Mouse (Mus musculus): ENCODE results near the gene Pip5k1a. TPM values are rescaled to one million over a fixed set of nuclear protein-coding genes. Genes with fewer than 3 reads are reported as not detected.

Gene Pip5k1a
- polyA plus RNA-seq, 1 experiment from 2014 or later = 12.8 TPM

DNA sequence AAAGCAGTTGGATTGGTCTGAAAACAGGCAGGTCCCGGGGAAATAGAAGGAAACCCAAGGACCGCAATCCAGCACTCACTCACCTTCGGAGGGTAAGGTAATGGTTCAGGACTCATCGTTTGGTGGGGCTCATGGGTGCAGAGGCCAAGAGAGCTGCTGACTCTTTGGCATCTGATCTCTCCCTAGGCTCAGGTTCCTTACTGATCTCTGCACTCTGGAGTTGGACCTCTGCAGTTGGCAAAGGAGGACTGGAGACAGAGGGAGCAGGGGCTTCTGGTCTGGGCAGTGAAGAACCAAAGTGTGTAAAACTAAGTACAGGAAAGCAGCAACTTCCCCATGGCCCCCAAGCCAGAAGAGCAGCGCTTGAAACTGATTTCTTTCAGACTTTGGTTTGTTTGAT is 23.4 kb upstream of the Pip5k1a start:
- Histone ChIP-seq H3K9ac (ENCODE audit: low read depth, low read length) (no peak overlapping the region), H3K4me3 (ENCODE audit: low read depth, low read length) (no peak overlapping the region), H3K27me3 (replicated peaks; ENCODE audit: control insufficient read depth, insufficient read depth, low read length) (no peaks in the 10 kb centered on the region), H3K4me2 (no peak overlapping the region), H3K36me3 (ENCODE audit: control insufficient read depth, insufficient read depth, low read length) (no peaks in the 10 kb centered on the region; the same call in 1 of the 2 replicates), H3K9me3 (ENCODE audit: control insufficient read depth, low read length) (no peaks in the 10 kb centered on the region), H3K27ac (ENCODE audit: low read depth, low read length) (no peak overlapping the region), H3K4me1 (replicated peaks; ENCODE audit: control insufficient read depth, insufficient read depth, low read length) (peaks cover 5% of the 10 kb centered on the region)
- no peak for ATAC-seq (replicated peaks; ENCODE audit: low FRiP score)
- 74% methylated on average over 5 of the region's 5 CpGs for WGBS
- DNase-seq (ENCODE audit: low spot score) = no peak

DNA sequence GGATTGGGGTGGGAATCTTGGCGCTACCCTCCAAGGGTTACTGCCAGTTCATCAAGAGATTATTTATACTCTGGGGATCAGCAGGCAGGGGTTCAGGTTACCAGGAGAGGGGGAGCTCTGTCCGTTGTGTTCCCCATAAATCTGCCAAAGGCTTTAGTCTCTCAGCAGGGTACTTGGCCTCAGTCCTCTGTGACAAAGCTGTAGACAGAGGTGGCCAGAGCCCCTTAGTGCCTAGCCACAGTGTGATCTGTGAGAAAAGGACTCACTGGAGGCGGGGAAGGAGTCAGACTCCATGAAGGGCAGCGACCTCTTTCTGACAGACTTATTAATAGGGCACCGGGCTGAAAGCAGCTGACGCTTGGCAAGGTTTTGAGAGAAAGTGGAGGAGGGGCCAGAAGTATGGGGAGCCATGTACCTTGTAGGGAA is 22.5 kb upstream of the Pip5k1a start:
- Histone ChIP-seq H3K4me3 (ENCODE audit: low read depth, low read length) (no peak overlapping the region), H3K4me1 (replicated peaks; ENCODE audit: control insufficient read depth, insufficient read depth, low read length) (peaks cover 3% of the 10 kb centered on the region; the same call in 1 of the 2 replicates), H3K27me3 (replicated peaks; ENCODE audit: control insufficient read depth, insufficient read depth, low read length) (no peaks in the 10 kb centered on the region), H3K36me3 (ENCODE audit: control insufficient read depth, insufficient read depth, low read length) (no peaks in the 10 kb centered on the region; the same call in 1 of the 2 replicates), H3K27ac (ENCODE audit: low read depth, low read length) (no peak overlapping the region), H3K9me3 (ENCODE audit: control insufficient read depth, low read length) (no peaks in the 10 kb centered on the region), H3K9ac (ENCODE audit: low read depth, low read length) (no peak overlapping the region), H3K4me2 (no peak overlapping the region)
- DNase-seq (ENCODE audit: low spot score) (no peak), ATAC-seq (replicated peaks; ENCODE audit: low FRiP score) (no peak)
- WGBS = 61% methylated on average over 6 of the region's 6 CpGs

DNA sequence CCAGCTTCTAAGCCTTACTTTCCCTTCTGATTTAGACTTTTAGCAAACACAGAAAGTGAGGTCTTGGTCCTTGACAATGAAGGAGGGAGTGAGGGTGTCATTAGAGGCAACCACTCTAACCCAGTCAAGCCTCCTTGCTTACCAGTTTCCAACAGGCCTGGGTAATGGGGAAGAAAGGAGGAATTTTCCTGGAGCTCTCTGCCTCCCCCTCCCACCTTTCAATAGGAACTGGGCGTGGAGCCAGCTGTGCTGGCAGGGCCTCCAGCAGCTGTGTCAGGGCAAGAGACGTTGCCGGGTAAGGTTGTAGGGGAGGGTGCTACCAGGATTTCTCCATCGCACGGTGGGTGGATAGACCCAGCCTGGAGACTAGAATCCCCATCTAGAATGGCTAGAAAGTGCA is 18.2 kb upstream of the Pip5k1a start:
- WGBS = 61% methylated on average over 5 of the region's 5 CpGs
- no peak overlapping the region for H3K4me3 ChIP-seq (ENCODE audit: low read depth, low read length)
- H3K27ac ChIP-seq (ENCODE audit: low read depth, low read length) = no peak overlapping the region
- H3K4me2 ChIP-seq = no peak overlapping the region
- ATAC-seq (replicated peaks; ENCODE audit: low FRiP score) (no peak), DNase-seq (ENCODE audit: low spot score) (no peak)
- H3K36me3 ChIP-seq (ENCODE audit: control insufficient read depth, insufficient read depth, low read length) = peaks cover 21% of the 10 kb centered on the region
- H3K9ac ChIP-seq (ENCODE audit: low read depth, low read length) = no peak overlapping the region
- H3K9me3 ChIP-seq (ENCODE audit: control insufficient read depth, low read length) = no peaks in the 10 kb centered on the region
- no peaks in the 10 kb centered on the region for H3K4me1 ChIP-seq (replicated peaks; ENCODE audit: control insufficient read depth, insufficient read depth, low read length)
- H3K27me3 ChIP-seq (replicated peaks; ENCODE audit: control insufficient read depth, insufficient read depth, low read length) = no peaks in the 10 kb centered on the region

DNA sequence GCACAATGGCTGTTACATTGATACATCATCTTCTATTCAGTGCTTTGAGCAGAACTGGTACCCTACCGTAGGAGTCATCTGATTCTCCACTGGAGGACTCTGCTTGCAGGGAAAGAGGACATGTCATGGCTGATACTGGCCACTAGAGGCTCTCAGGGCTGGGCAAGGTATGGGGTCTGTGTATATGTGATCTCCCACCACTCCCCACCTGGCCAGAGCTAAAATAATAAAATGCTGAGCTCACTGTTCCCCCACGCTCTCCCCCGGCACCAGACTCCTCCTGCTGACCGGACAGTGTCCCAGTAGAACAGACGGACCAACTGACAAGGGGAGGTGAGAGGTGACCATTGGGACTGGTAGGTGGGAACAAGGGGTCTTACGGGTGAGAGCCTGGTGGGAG is 17.5 kb upstream of the Pip5k1a start, which contains the start of gene Tmod4:
Gene Tmod4, plus strand, starts transcription at position 231 of the 400 bp plus-strand sequence.
- Histone ChIP-seq H3K4me1 (replicated peaks; ENCODE audit: control insufficient read depth, insufficient read depth, low read length) (no peaks in the 10 kb centered on the region), H3K27ac (ENCODE audit: low read depth, low read length) (no peak within 1 kb of the TSS), H3K4me2 (no peak within 1 kb of the TSS), H3K4me3 (ENCODE audit: low read depth, low read length) (no peak within 1 kb of the TSS), H3K9ac (ENCODE audit: low read depth, low read length) (no peak within 1 kb of the TSS), H3K27me3 (replicated peaks; ENCODE audit: control insufficient read depth, insufficient read depth, low read length) (no peaks in the 10 kb centered on the region), H3K9me3 (ENCODE audit: control insufficient read depth, low read length) (no peaks in the 10 kb centered on the region), H3K36me3 (ENCODE audit: control insufficient read depth, insufficient read depth, low read length) (peaks cover 27% of the 10 kb centered on the region)
- 0 out of 2 replicates have a peak, but pooled peaks have one; percentile 26 for ATAC-seq (replicated peaks; ENCODE audit: low FRiP score)
- 65% methylated on average over 6 of the region's 6 CpGs for WGBS
- no peak for DNase-seq (ENCODE audit: low spot score)

DNA sequence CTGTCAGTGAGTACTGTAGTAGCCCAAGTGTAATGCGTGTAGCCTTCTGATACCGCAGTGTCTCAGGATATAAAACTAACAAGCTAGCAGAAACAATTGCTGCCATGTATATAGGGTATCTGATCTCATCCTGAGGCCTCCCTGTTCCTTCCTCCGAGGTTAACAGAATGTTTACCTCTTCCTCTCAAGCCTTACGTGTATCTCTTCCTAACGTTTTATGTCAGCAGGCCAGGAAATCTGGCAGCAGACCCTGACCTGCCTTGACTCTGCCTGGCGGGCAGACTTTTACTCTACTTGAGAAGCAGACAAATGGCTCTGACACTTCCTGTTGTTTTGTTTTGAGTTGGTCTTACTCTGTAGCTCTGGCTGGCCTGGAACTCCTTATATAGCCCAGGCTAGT is 14.8 kb upstream of the Pip5k1a start:
- Histone ChIP-seq H3K9ac (ENCODE audit: low read depth, low read length) (no peak overlapping the region), H3K4me1 (replicated peaks; ENCODE audit: control insufficient read depth, insufficient read depth, low read length) (no peaks in the 10 kb centered on the region), H3K4me3 (ENCODE audit: low read depth, low read length) (no peak overlapping the region), H3K4me2 (no peak overlapping the region), H3K36me3 (ENCODE audit: control insufficient read depth, insufficient read depth, low read length) (peaks cover 37% of the 10 kb centered on the region), H3K9me3 (ENCODE audit: control insufficient read depth, low read length) (no peaks in the 10 kb centered on the region), H3K27me3 (replicated peaks; ENCODE audit: control insufficient read depth, insufficient read depth, low read length) (no peaks in the 10 kb centered on the region), H3K27ac (ENCODE audit: low read depth, low read length) (no peak overlapping the region; the same call in 1 of the 2 replicates)
- DNase-seq (ENCODE audit: low spot score) (no peak), ATAC-seq (replicated peaks; ENCODE audit: low FRiP score) (no peak; the same call in 1 of the 2 replicates)
- WGBS = 67% methylated on average over 6 of the region's 6 CpGs

DNA sequence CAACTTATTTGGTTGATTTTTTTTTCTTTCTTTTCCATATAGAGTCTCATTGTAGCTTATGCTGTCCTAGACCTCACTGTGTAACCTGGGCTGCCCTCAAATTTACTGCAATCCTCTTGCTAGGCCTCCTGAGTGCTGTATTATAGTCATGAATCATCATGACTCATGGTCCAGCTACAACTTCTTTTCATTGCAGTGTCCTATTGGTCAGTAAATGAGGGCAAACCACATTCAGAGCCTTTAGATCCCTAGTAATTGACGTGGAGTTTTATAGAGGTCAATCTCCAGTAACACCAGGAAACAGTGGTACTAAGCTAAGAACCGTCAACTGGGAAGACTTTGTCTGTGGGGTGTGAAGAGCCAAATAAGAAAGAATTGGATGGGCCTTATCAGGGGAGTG is 11.0 kb upstream of the Pip5k1a start:
- Histone ChIP-seq H3K4me2 (no peak overlapping the region), H3K4me1 (replicated peaks; ENCODE audit: control insufficient read depth, insufficient read depth, low read length) (no peaks in the 10 kb centered on the region; the same call in 1 of the 2 replicates), H3K9ac (ENCODE audit: low read depth, low read length) (no peak overlapping the region), H3K36me3 (ENCODE audit: control insufficient read depth, insufficient read depth, low read length) (peaks cover 45% of the 10 kb centered on the region), H3K27me3 (replicated peaks; ENCODE audit: control insufficient read depth, insufficient read depth, low read length) (no peaks in the 10 kb centered on the region), H3K4me3 (ENCODE audit: low read depth, low read length) (no peak overlapping the region), H3K9me3 (ENCODE audit: control insufficient read depth, low read length) (no peaks in the 10 kb centered on the region), H3K27ac (ENCODE audit: low read depth, low read length) (no peak overlapping the region)
- ATAC-seq (replicated peaks; ENCODE audit: low FRiP score) (no peak), DNase-seq (ENCODE audit: low spot score) (no peak)
- 91% methylated on average over 2 of the region's 2 CpGs for WGBS

DNA sequence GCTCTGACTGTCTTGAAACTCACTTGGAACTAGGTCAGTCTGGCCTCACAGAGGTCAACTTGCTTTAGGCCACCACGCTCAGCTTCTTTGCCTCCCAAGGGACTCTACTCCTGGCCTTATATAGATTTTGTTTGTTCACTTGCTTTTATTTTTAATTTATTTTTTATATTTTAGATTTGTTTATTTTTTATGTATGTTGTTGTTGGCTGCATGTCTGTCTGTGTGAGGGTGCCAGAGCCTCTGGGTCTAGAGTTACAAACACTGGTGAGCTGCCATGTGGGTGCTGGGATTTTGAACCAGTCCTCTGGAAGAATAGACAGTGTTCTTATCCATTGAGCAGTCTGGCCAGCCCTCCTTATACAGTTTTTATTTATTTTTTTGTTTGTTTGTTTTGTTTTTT is 6.0 kb upstream of the Pip5k1a start:
- ATAC-seq (replicated peaks; ENCODE audit: low FRiP score) (no peak), DNase-seq (ENCODE audit: low spot score) (no peak)
- peaks cover 8% of the 10 kb centered on the region for H3K4me1 ChIP-seq (replicated peaks; ENCODE audit: control insufficient read depth, insufficient read depth, low read length)
- 90% methylated on average over 1 of the region's 1 CpGs for WGBS
- H3K27me3 ChIP-seq (replicated peaks; ENCODE audit: control insufficient read depth, insufficient read depth, low read length) = no peaks in the 10 kb centered on the region
- H3K9ac ChIP-seq (ENCODE audit: low read depth, low read length) = no peak overlapping the region
- no peaks in the 10 kb centered on the region for H3K9me3 ChIP-seq (ENCODE audit: control insufficient read depth, low read length)
- peak overlapping the region; percentile 67 for H3K4me2 ChIP-seq
- peaks cover 9% of the 10 kb centered on the region; the same call in 1 of the 2 replicates for H3K36me3 ChIP-seq (ENCODE audit: control insufficient read depth, insufficient read depth, low read length)
- no peak overlapping the region for H3K4me3 ChIP-seq (ENCODE audit: low read depth, low read length)
- H3K27ac ChIP-seq (ENCODE audit: low read depth, low read length) = no peak overlapping the region

DNA sequence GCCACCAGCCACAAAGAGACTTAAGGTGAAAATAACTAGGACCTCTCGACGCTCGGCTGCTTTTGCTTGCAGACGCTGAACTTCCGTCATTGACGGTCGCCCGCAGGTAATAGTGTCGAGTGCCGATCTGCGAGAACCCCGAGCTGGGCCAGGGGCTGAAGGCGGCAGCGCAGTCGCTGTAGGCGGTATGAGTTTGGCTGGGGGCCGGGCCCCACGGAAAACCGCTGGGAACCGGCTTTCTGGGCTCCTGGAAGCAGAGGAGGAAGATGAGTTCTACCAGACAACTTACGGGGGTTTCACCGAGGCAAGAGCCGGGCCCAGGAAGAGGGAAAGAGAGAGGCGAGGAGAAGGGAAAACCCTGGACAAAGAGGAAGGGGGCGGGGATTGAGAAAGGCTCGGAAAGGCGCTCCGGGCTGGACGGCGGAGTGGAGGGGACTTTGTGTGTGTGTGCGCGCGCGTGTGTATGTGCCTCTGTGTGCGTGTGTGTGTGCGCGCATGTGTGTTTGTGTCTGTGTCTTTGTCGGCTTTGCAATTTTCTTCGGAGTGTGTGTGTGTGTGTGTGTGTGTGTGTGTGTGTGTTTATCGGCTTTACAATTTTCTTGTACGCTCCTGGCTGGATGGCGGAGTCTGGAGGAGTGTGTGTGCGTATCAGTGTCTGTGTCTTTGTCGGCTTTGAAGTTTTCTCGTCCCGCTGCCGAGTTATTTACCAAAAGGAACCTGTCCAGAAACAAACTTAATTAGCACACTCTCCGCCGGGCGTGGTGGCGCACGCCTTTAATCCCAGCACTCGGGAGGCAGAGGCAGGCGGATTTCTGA is 4.4 kb upstream of the Pip5k1a start, which contains the start of gene Vps72:
Gene Vps72, plus strand, starts transcription at position 112 of the 816 bp plus-strand sequence.
- no peaks in the 10 kb centered on the region for H3K9me3 ChIP-seq (ENCODE audit: control insufficient read depth, low read length)
- WGBS = under 1% methylated on average over 53 of the region's 54 CpGs
- peaks cover 7% of the 10 kb centered on the region; the same call in 1 of the 2 replicates for H3K36me3 ChIP-seq (ENCODE audit: control insufficient read depth, insufficient read depth, low read length)
- peak within 1 kb of the TSS; percentile 97 for H3K27ac ChIP-seq (ENCODE audit: low read depth, low read length)
- peak within 1 kb of the TSS; percentile 67 for H3K4me2 ChIP-seq
- H3K4me1 ChIP-seq (replicated peaks; ENCODE audit: control insufficient read depth, insufficient read depth, low read length) = peaks cover 8% of the 10 kb centered on the region
- ATAC-seq (replicated peaks; ENCODE audit: low FRiP score) (peak; percentile 75), DNase-seq (ENCODE audit: low spot score) (peak; percentile 88)
- no peaks in the 10 kb centered on the region for H3K27me3 ChIP-seq (replicated peaks; ENCODE audit: control insufficient read depth, insufficient read depth, low read length)
- peak within 1 kb of the TSS; percentile 88 for H3K9ac ChIP-seq (ENCODE audit: low read depth, low read length)
- H3K4me3 ChIP-seq (ENCODE audit: low read depth, low read length) = peak within 1 kb of the TSS; percentile 85

DNA sequence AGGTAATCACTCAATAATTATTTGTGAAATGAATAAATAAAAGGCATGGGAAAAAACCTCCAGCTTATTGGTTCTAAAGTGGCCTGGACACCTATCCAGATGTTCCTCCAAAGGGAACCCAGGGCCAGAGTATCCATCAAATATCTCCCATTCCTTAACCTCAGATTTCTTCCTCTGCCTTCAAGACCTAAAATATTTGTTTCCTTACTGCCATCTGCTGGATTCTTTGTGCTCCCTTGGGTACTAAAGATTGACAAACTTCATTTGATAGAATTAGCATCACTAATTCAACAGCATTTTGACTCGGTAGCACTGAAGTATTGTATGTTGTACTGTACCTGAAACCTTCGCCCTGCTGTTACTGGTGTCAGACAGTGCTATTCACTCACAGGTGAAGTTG is 1.2 kb upstream of the Pip5k1a start:
- ATAC-seq (replicated peaks; ENCODE audit: low FRiP score) (no peak), DNase-seq (ENCODE audit: low spot score) (no peak)
- no peak overlapping the region for H3K9ac ChIP-seq (ENCODE audit: low read depth, low read length)
- H3K27ac ChIP-seq (ENCODE audit: low read depth, low read length) = no peak overlapping the region
- H3K9me3 ChIP-seq (ENCODE audit: control insufficient read depth, low read length) = no peaks in the 10 kb centered on the region
- 0 out of 2 replicates have a peak, but pooled peaks cover 3% of the 10 kb centered on the region for H3K36me3 ChIP-seq (ENCODE audit: control insufficient read depth, insufficient read depth, low read length)
- no peak overlapping the region for H3K4me2 ChIP-seq
- H3K27me3 ChIP-seq (replicated peaks; ENCODE audit: control insufficient read depth, insufficient read depth, low read length) = no peaks in the 10 kb centered on the region
- peaks cover 19% of the 10 kb centered on the region for H3K4me1 ChIP-seq (replicated peaks; ENCODE audit: control insufficient read depth, insufficient read depth, low read length)
- no peak overlapping the region for H3K4me3 ChIP-seq (ENCODE audit: low read depth, low read length)
- 66% methylated on average over 2 of the region's 2 CpGs for WGBS

All from liver, embryonic 11.5 days (tissue).